Mouse (Mus musculus) erythroblast, embryonic 14.5 days (primary cell): Measurements from ENCODE around the gene Itk. TPM values are rescaled to one million over a fixed set of nuclear protein-coding genes. Genes with fewer than 3 reads are reported as not detected.

Experiments used
- H3K27me3 ChIP-seq: 2 replicates; pipeline ENCODE4 v1.6.1; 2012; ENCODE audit warnings: inconsistent platforms; ENCODE audit not compliant: control insufficient read depth
- H3K36me3 ChIP-seq: 2 replicates; pipeline ENCODE4 v1.6.1; 2012; ENCODE audit warnings: mild to moderate bottlenecking, inconsistent platforms; ENCODE audit not compliant: control insufficient read depth
- H3K4me1 ChIP-seq: 2 replicates; pipeline ENCODE4 v1.6.1; 2012; ENCODE audit warnings: inconsistent platforms; ENCODE audit not compliant: control insufficient read depth
- H3K4me3 ChIP-seq: replicated peaks from 2 replicates; pipeline ENCODE3; 2012; ENCODE audit warnings: moderate library complexity, mild to moderate bottlenecking, inconsistent platforms
- H3K9me3 ChIP-seq: 2 replicates; pipeline ENCODE4 v1.6.1; 2012; ENCODE audit warnings: low read length, inconsistent platforms, mixed read lengths; ENCODE audit not compliant: control insufficient read depth
- GATA1 ChIP-seq: IDR thresholded peaks from 2 replicates; pipeline ENCODE4 v1.6.1; 2012; ENCODE audit warnings: low read length, inconsistent platforms, mixed read lengths
- TAL1 ChIP-seq: IDR thresholded peaks from 3 replicates; pipeline ENCODE4 v1.6.1; 2012; ENCODE audit warnings: low read length, inconsistent platforms, mixed read lengths
- polyA plus RNA-seq: library from polyadenylated mRNA; stranded (reverse); fragments of >175 nt; gene quantifications from 2 replicates; pipeline ENCODE4 v1.2.3, GENCODE M21; 2012

Gene Itk
- polyA plus RNA-seq, 1 experiment = 0.06 TPM

DNA sequence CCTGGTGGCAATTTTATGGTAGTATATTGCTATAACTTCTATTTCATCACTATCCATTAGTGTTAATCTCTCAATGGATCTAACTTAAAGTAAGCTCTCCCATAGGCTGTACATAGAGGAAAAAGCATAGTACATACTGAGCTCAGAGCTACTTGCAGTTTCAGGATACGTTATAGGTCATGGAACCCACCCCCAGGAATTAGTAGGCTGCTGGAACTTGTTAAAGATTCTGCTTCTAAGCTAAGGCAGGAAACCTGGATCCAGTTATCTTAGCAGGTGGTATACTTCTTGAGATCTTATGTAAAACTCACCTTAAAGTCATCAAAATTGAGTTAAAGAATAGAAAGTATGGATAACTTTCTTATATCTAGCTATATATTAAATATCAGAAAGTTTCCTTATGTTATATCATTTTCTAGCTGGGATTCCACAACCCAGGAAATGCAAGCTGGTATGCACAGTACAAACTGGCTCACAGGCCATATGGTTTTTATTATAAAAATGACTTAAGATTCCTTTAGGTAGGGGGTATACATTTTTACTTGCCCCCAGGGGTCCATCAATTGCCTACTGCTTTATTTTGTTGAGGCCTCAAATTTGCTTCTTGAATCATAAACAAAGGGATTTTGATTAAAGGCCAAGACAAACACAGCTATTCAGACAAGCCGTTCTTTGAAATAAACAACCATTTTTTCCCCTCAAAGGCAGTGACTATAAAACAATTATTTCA is 39.5 kb downstream of the Itk start:
- no peak for TF ChIP-seq TAL1
- no peak for TF ChIP-seq GATA1
- H3K27me3 ChIP-seq = no peaks in the 10 kb centered on the region
- H3K9me3 ChIP-seq = no peaks in the 10 kb centered on the region
- no peaks in the 10 kb centered on the region for H3K36me3 ChIP-seq
- H3K4me1 ChIP-seq = no peaks in the 10 kb centered on the region
- H3K4me3 ChIP-seq = no peak overlapping the region

- no peak overlapping the region for H3K4me3 ChIP-seq
- no peaks in the 10 kb centered on the region for H3K36me3 ChIP-seq
- H3K9me3 ChIP-seq = no peaks in the 10 kb centered on the region
- H3K4me1 ChIP-seq = no peaks in the 10 kb centered on the region
- TF ChIP-seq GATA1 (no peak), TAL1 (no peak)
- H3K27me3 ChIP-seq = no peaks in the 10 kb centered on the region
These were observed 40.9 kb downstream of the Itk start for GRCm38 (mm10) chr11:46348416-46348815.

- Histone ChIP-seq H3K4me3 (no peak overlapping the region), H3K36me3 (no peaks in the 10 kb centered on the region), H3K27me3 (no peaks in the 10 kb centered on the region), H3K4me1 (no peaks in the 10 kb centered on the region), H3K9me3 (no peaks in the 10 kb centered on the region)
- TF ChIP-seq TAL1 (no peak), GATA1 (no peak)
These were observed 41.6 kb downstream of the Itk start for GRCm38 (mm10) chr11:46347756-46348155.

- Histone ChIP-seq H3K27me3 (no peaks in the 10 kb centered on the region), H3K4me1 (0 out of 2 replicates have a peak, but pooled peaks cover 2% of the 10 kb centered on the region), H3K36me3 (no peaks in the 10 kb centered on the region), H3K9me3 (no peaks in the 10 kb centered on the region), H3K4me3 (no peak overlapping the region)
- TF ChIP-seq GATA1 (no peak), TAL1 (no peak)
These were observed 45.3 kb downstream of the Itk start for GRCm38 (mm10) chr11:46343886-46344546.

GRCm38 (mm10) chr11:46341960-46342359 is 47.4 kb downstream of the Itk start:
- no peaks in the 10 kb centered on the region for H3K36me3 ChIP-seq
- no peaks in the 10 kb centered on the region for H3K27me3 ChIP-seq
- H3K4me3 ChIP-seq = no peak overlapping the region
- 0 out of 2 replicates have a peak, but pooled peaks cover 2% of the 10 kb centered on the region for H3K4me1 ChIP-seq
- no peaks in the 10 kb centered on the region for H3K9me3 ChIP-seq
- no peak for TF ChIP-seq TAL1
- TF ChIP-seq GATA1 = no peak

- no peak for TF ChIP-seq TAL1
- TF ChIP-seq GATA1 = no peak
- no peaks in the 10 kb centered on the region for H3K27me3 ChIP-seq
- no peak overlapping the region for H3K4me3 ChIP-seq
- no peaks in the 10 kb centered on the region for H3K4me1 ChIP-seq
- no peaks in the 10 kb centered on the region for H3K36me3 ChIP-seq
- H3K9me3 ChIP-seq = no peaks in the 10 kb centered on the region
These were observed 53.3 kb downstream of the Itk start for GRCm38 (mm10) chr11:46336020-46336419.

DNA sequence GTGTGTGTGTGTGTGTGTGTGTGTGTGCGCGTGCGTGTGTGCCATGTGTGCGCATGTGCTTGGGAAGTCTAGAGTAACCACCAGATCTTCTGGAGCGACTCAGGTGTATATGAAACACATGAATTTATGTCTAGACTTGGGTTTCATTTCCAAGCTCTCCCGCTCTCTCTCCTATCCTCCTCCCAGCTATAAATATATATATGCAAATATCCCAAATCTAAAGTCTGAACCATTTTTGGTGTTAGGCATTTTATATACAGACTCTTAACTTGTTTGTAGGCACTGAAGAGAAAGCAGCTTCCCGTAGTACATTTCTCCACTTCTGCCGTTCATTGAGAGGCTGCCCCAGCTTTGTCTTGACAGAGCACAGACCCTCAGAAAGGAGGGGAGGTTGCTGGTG is 57.1 kb downstream of the Itk start:
- Histone ChIP-seq H3K4me1 (no peaks in the 10 kb centered on the region), H3K9me3 (no peaks in the 10 kb centered on the region), H3K4me3 (no peak overlapping the region), H3K36me3 (no peaks in the 10 kb centered on the region), H3K27me3 (no peaks in the 10 kb centered on the region)
- no peak for TF ChIP-seq TAL1
- no peak for TF ChIP-seq GATA1

GRCm38 (mm10) chr11:46326271-46327015 is 62.9 kb downstream of the Itk start:
- TF ChIP-seq GATA1 = no peak
- TF ChIP-seq TAL1 = no peak
- Histone ChIP-seq H3K4me1 (no peaks in the 10 kb centered on the region), H3K4me3 (no peak overlapping the region), H3K9me3 (no peaks in the 10 kb centered on the region), H3K27me3 (no peaks in the 10 kb centered on the region), H3K36me3 (no peaks in the 10 kb centered on the region)

GRCm38 (mm10) chr11:46321559-46321958 is 67.8 kb downstream of the Itk start:
- H3K27me3 ChIP-seq = no peaks in the 10 kb centered on the region; the same call in 1 of the 2 replicates
- TF ChIP-seq TAL1 (no peak), GATA1 (no peak)
- H3K36me3 ChIP-seq = no peaks in the 10 kb centered on the region
- no peak overlapping the region for H3K4me3 ChIP-seq
- no peaks in the 10 kb centered on the region for H3K9me3 ChIP-seq
- H3K4me1 ChIP-seq = no peaks in the 10 kb centered on the region
